Mouse (Mus musculus): ENCODE results near the gene Ccdc141.

DNA sequence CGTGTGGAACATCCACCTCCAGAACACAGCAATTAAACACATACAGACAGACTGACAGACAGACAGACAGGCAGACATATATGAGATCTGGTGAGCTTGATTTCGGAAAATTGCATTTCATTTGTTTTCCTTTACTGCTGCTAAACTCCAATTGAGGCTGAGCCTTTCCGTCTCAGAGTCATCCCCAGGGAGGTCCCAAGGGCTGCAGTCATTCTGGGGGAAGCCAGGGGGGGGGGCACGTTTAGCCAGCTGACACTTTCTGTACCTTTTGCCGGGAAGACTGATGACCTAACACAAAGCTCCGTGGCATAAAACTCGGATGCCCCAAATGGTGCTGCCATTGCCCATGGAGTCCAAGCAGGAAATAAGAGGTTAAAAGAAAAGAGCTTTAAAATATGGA, 5.0 kb upstream of the Ccdc141 start:
- TF ChIP-seq CTCF (IDR thresholded peaks at IDR 0.05; ENCODE audit: extremely low read depth, insufficient read depth, low read length) (no peak), POLR2A (IDR thresholded peaks at IDR 0.05; ENCODE audit: extremely low read depth, insufficient read depth, low read length) (no peak)

Data from cortical plate, adult 2 months (tissue).